Mouse (Mus musculus) hindbrain, postnatal 0 days (tissue): ENCODE measurements around the gene Slc23a2. TPM values are rescaled to one million over a fixed set of nuclear protein-coding genes. Genes with fewer than 3 reads are reported as not detected.

ENCODE experiments used
- ATAC-seq: fragments of 200-750 bp; cut with Nextera tagmentation; 2 replicates; pipeline ENCODE4 v1.8.0; 2017; ENCODE audit warnings: mild to moderate bottlenecking, moderate TSS enrichment, moderate library complexity
- DNase-seq: peaks from one replicate; pipeline ENCODE4 v3.0.0-alpha.2; 2015; ENCODE audit warnings: low spot score
- H3K27ac ChIP-seq: fragments of 300-500 bp; sonication (generic); 2 replicates; pipeline ENCODE4 v1.5.1; 2014; ENCODE audit warnings: mild to moderate bottlenecking
- H3K27me3 ChIP-seq: fragments of 300-500 bp; sonication (generic); 2 replicates; pipeline ENCODE4 v1.6.1; 2014; ENCODE audit warnings: low read length, mixed read lengths; ENCODE audit not compliant: insufficient read depth
- H3K36me3 ChIP-seq: fragments of 300-500 bp; sonication (generic); 2 replicates; pipeline ENCODE4 v1.6.1; 2014; ENCODE audit warnings: low read length, mixed read lengths; ENCODE audit not compliant: insufficient read depth
- H3K4me1 ChIP-seq: fragments of 300-500 bp; sonication (generic); 2 replicates; pipeline ENCODE4 v1.6.1; 2014; ENCODE audit warnings: antibody characterized with exemption, low read length, mixed read lengths; ENCODE audit not compliant: insufficient read depth
- H3K4me2 ChIP-seq: fragments of 300-500 bp; sonication (generic); 2 replicates; pipeline ENCODE4 v1.6.1; 2014; ENCODE audit warnings: low read depth, mild to moderate bottlenecking, low read length, moderate library complexity, mixed read lengths
- H3K4me3 ChIP-seq: fragments of 300-500 bp; sonication (generic); 2 replicates; pipeline ENCODE4 v1.5.1; 2014; ENCODE audit warnings: low read length
- H3K9ac ChIP-seq: fragments of 300-500 bp; sonication (generic); replicated peaks from 2 replicates; pipeline ENCODE4 v1.6.1; 2014; ENCODE audit warnings: mild to moderate bottlenecking, low read length, moderate library complexity, mixed read lengths
- H3K9me3 ChIP-seq: fragments of 300-500 bp; sonication (generic); 2 replicates; pipeline ENCODE4 v1.6.1; 2016; ENCODE audit warnings: low read length, mixed read lengths
- CTCF ChIP-seq: IDR thresholded peaks from 2 replicates; pipeline ENCODE4 v1.5.1; 2016; ENCODE audit warnings: antibody characterized with exemption, control low read depth, low read depth
- WGBS: fragments of 180-500 bp; shearing (Covaris S2); extraction: QIAGEN DNeasy Blood & Tissue Kit; methylation state at CpG from one replicate; pipeline ENCODE4 v1.1.7; 2014; 5-methylcytosine and 5-hydroxymethylcytosine counted together
- polyA plus RNA-seq: library from polyadenylated mRNA; unstranded; fragments of >200 nt; fragmentation: Nextera tagmentation; extraction: Ambion mirVana; gene quantifications from 2 replicates; pipeline ENCODE4 v1.2.1, GENCODE M21; 2015
- total RNA-seq: library from RNA; depleted of rRNA; stranded (reverse); fragments of >200 nt; gene quantifications from 2 replicates; pipeline ENCODE4 v1.2.3, GENCODE M21; 2014

The Slc23a2 gene
- total and polyA plus RNA-seq, 2 experiments from 2014 or later = 49.4 to 83.1 TPM

- Histone ChIP-seq H3K9me3 (no peaks in the 10 kb centered on the region), H3K4me3 (no peak overlapping the region), H3K27me3 (no peaks in the 10 kb centered on the region), H3K4me2 (no peak overlapping the region), H3K9ac (no peak overlapping the region), H3K36me3 (peaks cover 20% of the 10 kb centered on the region; the same call in 1 of the 2 replicates), H3K27ac (no peak overlapping the region), H3K4me1 (no peaks in the 10 kb centered on the region)
- no peak for TF ChIP-seq CTCF
- no peak for DNase-seq
- WGBS = 83% methylated on average over 11 of the region's 11 CpGs
- no peak for ATAC-seq
These were observed 50.3 kb downstream of the Slc23a2 start for GRCm38 (mm10) chr2:132094441-132095230.

- 88% methylated on average over 2 of the region's 2 CpGs for WGBS
- DNase-seq (no peak), ATAC-seq (no peak)
- Histone ChIP-seq H3K4me1 (no peaks in the 10 kb centered on the region), H3K36me3 (peaks cover 22% of the 10 kb centered on the region; the same call in 1 of the 2 replicates), H3K4me3 (no peak overlapping the region), H3K4me2 (no peak overlapping the region), H3K9me3 (no peaks in the 10 kb centered on the region), H3K27ac (no peak overlapping the region), H3K9ac (no peak overlapping the region), H3K27me3 (no peaks in the 10 kb centered on the region)
- no peak for TF ChIP-seq CTCF
These were observed 51.2 kb downstream of the Slc23a2 start for GRCm38 (mm10) chr2:132093739-132094138.

GRCm38 (mm10) chr2:132093298-132093697 is 51.6 kb downstream of the Slc23a2 start:
- H3K4me2 ChIP-seq = no peak overlapping the region

GRCm38 (mm10) chr2:132092722-132093121 is 52.2 kb downstream of the Slc23a2 start:
- no peaks in the 10 kb centered on the region for H3K9me3 ChIP-seq
- H3K36me3 ChIP-seq = peaks cover 26% of the 10 kb centered on the region; the same call in 1 of the 2 replicates
- no peaks in the 10 kb centered on the region for H3K27me3 ChIP-seq
- ATAC-seq (no peak), DNase-seq (no peak)
- no peak overlapping the region for H3K4me3 ChIP-seq
- H3K4me1 ChIP-seq = no peaks in the 10 kb centered on the region
- no peak overlapping the region for H3K9ac ChIP-seq
- TF ChIP-seq CTCF = no peak
- H3K4me2 ChIP-seq = no peak overlapping the region
- no peak overlapping the region for H3K27ac ChIP-seq
- WGBS = 91% methylated on average over 3 of the region's 3 CpGs

More at GRCm38 (mm10) chr2:132093298-132093697, 51.6 kb downstream of the Slc23a2 start:
- ATAC-seq = no peak
- H3K4me1 ChIP-seq = no peaks in the 10 kb centered on the region
- TF ChIP-seq CTCF = no peak
- no peak overlapping the region for H3K9ac ChIP-seq
- no peak overlapping the region for H3K4me3 ChIP-seq
- DNase-seq = no peak
- H3K9me3 ChIP-seq = no peaks in the 10 kb centered on the region
- 100% methylated on average over 1 of the region's 1 CpGs for WGBS
- no peaks in the 10 kb centered on the region for H3K27me3 ChIP-seq
- H3K36me3 ChIP-seq = peaks cover 25% of the 10 kb centered on the region; the same call in 1 of the 2 replicates
- no peak overlapping the region for H3K27ac ChIP-seq

- H3K36me3 ChIP-seq = peaks cover 32% of the 10 kb centered on the region; the same call in 1 of the 2 replicates
- H3K4me1 ChIP-seq = no peaks in the 10 kb centered on the region
- WGBS = 67% methylated on average over 4 of the region's 4 CpGs
- no peaks in the 10 kb centered on the region for H3K27me3 ChIP-seq
- no peaks in the 10 kb centered on the region for H3K9me3 ChIP-seq
- DNase-seq (no peak), ATAC-seq (no peak)
- no peak overlapping the region for H3K27ac ChIP-seq
- H3K4me2 ChIP-seq = no peak overlapping the region
- H3K4me3 ChIP-seq = no peak overlapping the region
- no peak for TF ChIP-seq CTCF
- no peak overlapping the region for H3K9ac ChIP-seq
These were observed 53.2 kb downstream of the Slc23a2 start for GRCm38 (mm10) chr2:132091749-132092148.

DNA sequence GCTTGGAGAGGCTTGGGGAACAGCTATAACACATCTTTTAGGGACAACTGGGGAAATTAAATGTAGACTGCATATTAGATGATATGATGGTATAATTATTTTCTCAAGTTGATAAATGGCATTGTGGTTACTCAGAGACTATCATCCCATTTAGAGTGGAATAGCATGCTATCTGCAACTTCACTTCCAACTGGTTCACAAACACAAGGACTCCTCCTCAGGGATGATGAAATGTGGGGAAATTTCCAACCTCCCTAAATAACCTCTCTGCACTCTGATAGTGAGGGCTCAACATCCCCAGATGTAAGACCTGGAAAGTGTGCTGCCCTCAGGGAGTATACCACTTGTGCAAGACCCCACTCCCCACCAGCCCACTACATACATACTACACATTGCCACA is 60.1 kb downstream of the Slc23a2 start:
- Histone ChIP-seq H3K4me2 (no peak overlapping the region), H3K27ac (no peak overlapping the region), H3K27me3 (no peaks in the 10 kb centered on the region), H3K9me3 (no peaks in the 10 kb centered on the region), H3K4me3 (no peak overlapping the region), H3K36me3 (peaks cover 30% of the 10 kb centered on the region; the same call in 1 of the 2 replicates), H3K4me1 (no peaks in the 10 kb centered on the region), H3K9ac (no peak overlapping the region)
- ATAC-seq (no peak), DNase-seq (no peak)
- no peak for TF ChIP-seq CTCF

DNA sequence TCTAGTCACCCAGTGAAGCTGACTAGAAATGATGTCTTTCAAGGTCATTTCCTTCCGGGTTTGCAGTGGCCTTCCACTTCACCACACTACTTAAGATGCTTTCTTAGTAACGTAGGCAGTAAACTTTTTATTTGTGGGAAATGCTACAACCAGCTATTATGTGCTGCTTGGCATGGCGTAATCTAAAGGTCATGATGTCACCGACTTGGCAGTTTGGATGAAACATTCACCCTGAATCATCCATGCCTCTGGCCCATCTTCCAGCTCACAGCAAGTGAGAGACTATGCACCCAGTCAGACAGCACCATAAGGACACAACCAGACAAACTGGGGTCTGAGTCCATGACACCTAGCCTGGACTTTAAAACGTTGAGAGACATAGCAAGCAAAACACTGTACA is 60.5 kb downstream of the Slc23a2 start:
- H3K4me3 ChIP-seq = no peak overlapping the region
- H3K9me3 ChIP-seq = no peaks in the 10 kb centered on the region
- ATAC-seq = no peak
- no peak overlapping the region for H3K4me2 ChIP-seq
- H3K27ac ChIP-seq = no peak overlapping the region
- no peaks in the 10 kb centered on the region for H3K27me3 ChIP-seq
- no peak for DNase-seq
- no peaks in the 10 kb centered on the region for H3K4me1 ChIP-seq
- WGBS = 81% methylated on average over 5 of the region's 5 CpGs
- TF ChIP-seq CTCF = no peak
- H3K36me3 ChIP-seq = peaks cover 30% of the 10 kb centered on the region; the same call in 1 of the 2 replicates
- no peak overlapping the region for H3K9ac ChIP-seq
